Mouse (Mus musculus): ENCODE measurements at regions not wholly inside any gene's neighbourhood (a gene's known extent, or its start where the extent isn't known, plus 50 kb on each side); places are given as distances from the start of the nearest gene placed in this dataset.
A peak's percentile ranks its signal among the peaks of the same experiment; 100 is the strongest.

- no peak overlapping the region for H3K4me3 ChIP-seq (ENCODE audit: insufficient read depth, low read depth, low read length)
- no peak overlapping the region for H3K27ac ChIP-seq (replicated peaks; ENCODE audit: low read depth, low read length)
- no peaks in the 10 kb centered on the region for H3K4me1 ChIP-seq (ENCODE audit: control insufficient read depth, insufficient read depth, insufficient read length, low read length)
Measured at GRCm38 (mm10) chr14:64557453-64557852, 453.4 kb downstream of the Prss52 start.

- Histone ChIP-seq H3K4me3 (ENCODE audit: insufficient read depth, low read depth, low read length) (no peak overlapping the region), H3K27ac (replicated peaks; ENCODE audit: low read depth, low read length) (no peak overlapping the region), H3K4me1 (ENCODE audit: control insufficient read depth, insufficient read depth, insufficient read length, low read length) (no peaks in the 10 kb centered on the region; the same call in 1 of the 2 replicates)
Measured at GRCm38 (mm10) chr14:64568689-64569088, 464.6 kb downstream of the Prss52 start.

GRCm38 (mm10) chr14:64570951-64571350, 466.9 kb downstream of the Prss52 start:
- Histone ChIP-seq H3K4me1 (ENCODE audit: control insufficient read depth, insufficient read depth, insufficient read length, low read length) (no peaks in the 10 kb centered on the region; the same call in 1 of the 2 replicates), H3K4me3 (ENCODE audit: insufficient read depth, low read depth, low read length) (no peak overlapping the region), H3K27ac (replicated peaks; ENCODE audit: low read depth, low read length) (no peak overlapping the region)

- no peak overlapping the region for H3K4me3 ChIP-seq (ENCODE audit: insufficient read depth, low read depth, low read length)
- H3K27ac ChIP-seq (replicated peaks; ENCODE audit: low read depth, low read length), result no peak overlapping the region
- H3K4me1 ChIP-seq (ENCODE audit: control insufficient read depth, insufficient read depth, insufficient read length, low read length), result no peaks in the 10 kb centered on the region; the same call in 1 of the 2 replicates
Measured at GRCm38 (mm10) chr14:64572756-64573155, 468.7 kb downstream of the Prss52 start.

- Histone ChIP-seq H3K4me1 (ENCODE audit: control insufficient read depth, insufficient read depth, insufficient read length, low read length) (no peaks in the 10 kb centered on the region; the same call in 1 of the 2 replicates), H3K27ac (replicated peaks; ENCODE audit: low read depth, low read length) (no peak overlapping the region), H3K4me3 (ENCODE audit: insufficient read depth, low read depth, low read length) (no peak overlapping the region)
Measured at GRCm38 (mm10) chr14:64573773-64574172, 469.7 kb downstream of the Prss52 start.

- no peak overlapping the region for H3K27ac ChIP-seq (replicated peaks; ENCODE audit: low read depth, low read length)
- H3K4me3 ChIP-seq (ENCODE audit: insufficient read depth, low read depth, low read length), result no peak overlapping the region
- no peaks in the 10 kb centered on the region; the same call in 1 of the 2 replicates for H3K4me1 ChIP-seq (ENCODE audit: control insufficient read depth, insufficient read depth, insufficient read length, low read length)
Measured at GRCm38 (mm10) chr14:64574277-64574676, 470.2 kb downstream of the Prss52 start.

GRCm38 (mm10) chr14:64574773-64575172, 470.7 kb downstream of the Prss52 start:
- Histone ChIP-seq H3K4me1 (ENCODE audit: control insufficient read depth, insufficient read depth, insufficient read length, low read length) (no peaks in the 10 kb centered on the region; the same call in 1 of the 2 replicates), H3K4me3 (ENCODE audit: insufficient read depth, low read depth, low read length) (no peak overlapping the region), H3K27ac (replicated peaks; ENCODE audit: low read depth, low read length) (no peak overlapping the region)

GRCm38 (mm10) chr14:64575954-64576353, 471.9 kb downstream of the Prss52 start:
- no peak overlapping the region for H3K27ac ChIP-seq (replicated peaks; ENCODE audit: low read depth, low read length)
- no peak overlapping the region for H3K4me3 ChIP-seq (ENCODE audit: insufficient read depth, low read depth, low read length)
- H3K4me1 ChIP-seq (ENCODE audit: control insufficient read depth, insufficient read depth, insufficient read length, low read length), result no peaks in the 10 kb centered on the region; the same call in 1 of the 2 replicates

- Histone ChIP-seq H3K4me1 (ENCODE audit: control insufficient read depth, insufficient read depth, insufficient read length, low read length) (no peaks in the 10 kb centered on the region), H3K27ac (replicated peaks; ENCODE audit: low read depth, low read length) (no peak overlapping the region), H3K4me3 (ENCODE audit: insufficient read depth, low read depth, low read length) (no peak overlapping the region)
Measured at GRCm38 (mm10) chr14:64580086-64580485, 476.0 kb downstream of the Prss52 start.

- H3K27ac ChIP-seq (replicated peaks; ENCODE audit: low read depth, low read length), result no peak overlapping the region
Measured at GRCm38 (mm10) chr14:64580862-64581261, 476.8 kb downstream of the Prss52 start.

GRCm38 (mm10) chr14:64581705-64582104, 477.6 kb downstream of the Prss52 start:
- Histone ChIP-seq H3K27ac (replicated peaks; ENCODE audit: low read depth, low read length) (no peak overlapping the region), H3K4me3 (ENCODE audit: insufficient read depth, low read depth, low read length) (no peak overlapping the region), H3K4me1 (ENCODE audit: control insufficient read depth, insufficient read depth, insufficient read length, low read length) (no peaks in the 10 kb centered on the region)

More at GRCm38 (mm10) chr14:64580862-64581261, 476.8 kb downstream of the Prss52 start:
- H3K4me1 ChIP-seq (ENCODE audit: control insufficient read depth, insufficient read depth, insufficient read length, low read length), result no peaks in the 10 kb centered on the region
- no peak overlapping the region for H3K4me3 ChIP-seq (ENCODE audit: insufficient read depth, low read depth, low read length)

GRCm38 (mm10) chr14:64582822-64583221, 478.7 kb downstream of the Prss52 start:
- no peak overlapping the region for H3K27ac ChIP-seq (replicated peaks; ENCODE audit: low read depth, low read length)
- H3K4me1 ChIP-seq (ENCODE audit: control insufficient read depth, insufficient read depth, insufficient read length, low read length), result peaks cover 6% of the 10 kb centered on the region; the same call in 1 of the 2 replicates
- no peak overlapping the region for H3K4me3 ChIP-seq (ENCODE audit: insufficient read depth, low read depth, low read length)

GRCm38 (mm10) chr14:64584221-64584620, 480.1 kb downstream of the Prss52 start:
- Histone ChIP-seq H3K4me1 (ENCODE audit: control insufficient read depth, insufficient read depth, insufficient read length, low read length) (peaks cover 6% of the 10 kb centered on the region; the same call in 1 of the 2 replicates), H3K4me3 (ENCODE audit: insufficient read depth, low read depth, low read length) (no peak overlapping the region), H3K27ac (replicated peaks; ENCODE audit: low read depth, low read length) (no peak overlapping the region)

- peaks cover 6% of the 10 kb centered on the region; the same call in 1 of the 2 replicates for H3K4me1 ChIP-seq (ENCODE audit: control insufficient read depth, insufficient read depth, insufficient read length, low read length)
- no peak overlapping the region for H3K27ac ChIP-seq (replicated peaks; ENCODE audit: low read depth, low read length)
- H3K4me3 ChIP-seq (ENCODE audit: insufficient read depth, low read depth, low read length), result no peak overlapping the region
Measured at GRCm38 (mm10) chr14:64585081-64585470, 481.0 kb downstream of the Prss52 start.

- Histone ChIP-seq H3K27ac (replicated peaks; ENCODE audit: low read depth, low read length) (no peak overlapping the region), H3K4me1 (ENCODE audit: control insufficient read depth, insufficient read depth, insufficient read length, low read length) (peaks cover 6% of the 10 kb centered on the region; the same call in 1 of the 2 replicates), H3K4me3 (ENCODE audit: insufficient read depth, low read depth, low read length) (no peak overlapping the region)
Measured at GRCm38 (mm10) chr14:64585471-64586192, 481.5 kb downstream of the Prss52 start.

GRCm38 (mm10) chr14:64586386-64586859, 482.3 kb downstream of the Prss52 start:
- H3K27ac ChIP-seq (replicated peaks; ENCODE audit: low read depth, low read length), result no peak overlapping the region
- H3K4me1 ChIP-seq (ENCODE audit: control insufficient read depth, insufficient read depth, insufficient read length, low read length), result peaks cover 6% of the 10 kb centered on the region; the same call in 1 of the 2 replicates
- H3K4me3 ChIP-seq (ENCODE audit: insufficient read depth, low read depth, low read length), result peak overlapping the region; percentile 41
